Mouse (Mus musculus): ENCODE measurements around the gene Hist1h1d. TPM values are rescaled to one million over a fixed set of nuclear protein-coding genes. Genes with fewer than 3 reads are reported as not detected.

The Hist1h1d gene
- polyA plus RNA-seq, 1 experiment = 0.19 TPM

Other genes starting within 250 kb of the Hist1h1d start
- 1.7 and 3.0 TPM in 2 replicates for gene Zfp322a, start 184.1 kb upstream of the Hist1h1d start, polyA plus RNA-seq (2012; rRNA removed; ENCODE audit: low replicate concordance)
- gene Abt1, start 129.4 kb upstream of the Hist1h1d start, polyA plus RNA-seq (2012; rRNA removed; ENCODE audit: low replicate concordance) = 3.0 and 4.4 TPM in 2 replicates
- gene Btn1a1, start 87.4 kb upstream of the Hist1h1d start, polyA plus RNA-seq (2012; rRNA removed; ENCODE audit: low replicate concordance) = not detected in 2 replicates
- not detected in 2 replicates for gene Btn2a2, start 64.4 kb upstream of the Hist1h1d start, polyA plus RNA-seq (2012; rRNA removed; ENCODE audit: low replicate concordance)
- gene Hist1h4h, start 22.2 kb upstream of the Hist1h1d start, polyA plus RNA-seq (2012; rRNA removed; ENCODE audit: low replicate concordance) = 57.5 and 141 TPM in 2 replicates
- 3.5 and 114 TPM in 2 replicates for gene Hist1h2af, start 19.4 kb upstream of the Hist1h1d start, polyA plus RNA-seq (2012; rRNA removed; ENCODE audit: low replicate concordance)
- 1.4 and 14.2 TPM in 2 replicates for gene Hist1h3g, start 17.8 kb upstream of the Hist1h1d start, polyA plus RNA-seq (2012; rRNA removed; ENCODE audit: low replicate concordance)
- 0.62 and 1.6 TPM in 2 replicates for gene Hist1h2bh, start 9.9 kb upstream of the Hist1h1d start, polyA plus RNA-seq (2012; rRNA removed; ENCODE audit: low replicate concordance)
- gene Hist1h3f, start 9.2 kb upstream of the Hist1h1d start, polyA plus RNA-seq (2012; rRNA removed; ENCODE audit: low replicate concordance) = 2.2 and 3.5 TPM in 2 replicates
- gene Hist1h4f, start 1.6 kb upstream of the Hist1h1d start, polyA plus RNA-seq (2012; rRNA removed; ENCODE audit: low replicate concordance) = 1.6 and 10.0 TPM in 2 replicates
- gene Hist1h3e, start 9.1 kb downstream of the Hist1h1d start, polyA plus RNA-seq (2012; rRNA removed; ENCODE audit: low replicate concordance) = 4.3 and 14.6 TPM in 2 replicates
- 0.97 and 6.5 TPM in 2 replicates for gene Hist1h2ae, start 18.0 kb downstream of the Hist1h1d start, polyA plus RNA-seq (2012; rRNA removed; ENCODE audit: low replicate concordance)
- gene Hist1h2bg, start 18.1 kb downstream of the Hist1h1d start, polyA plus RNA-seq (2012; rRNA removed; ENCODE audit: low replicate concordance) = 13.0 and 39.0 TPM in 2 replicates
- gene Hist1h2bf, start 20.9 kb downstream of the Hist1h1d start, polyA plus RNA-seq (2012; rRNA removed; ENCODE audit: low replicate concordance) = 7.1 TPM in 1 of 2 replicates, not detected in the other
- gene Hist1h2ad, start 21.1 kb downstream of the Hist1h1d start, polyA plus RNA-seq (2012; rRNA removed; ENCODE audit: low replicate concordance) = 1.2 and 2.4 TPM in 2 replicates
- gene Hist1h3d, start 22.5 kb downstream of the Hist1h1d start, polyA plus RNA-seq (2012; rRNA removed; ENCODE audit: low replicate concordance) = 3.8 and 10.6 TPM in 2 replicates
- gene Hist1h4d, start 28.3 kb downstream of the Hist1h1d start, polyA plus RNA-seq (2012; rRNA removed; ENCODE audit: low replicate concordance) = 3.8 and 10.8 TPM in 2 replicates
- 3.5 and 10.2 TPM in 2 replicates for gene Hist1h2be, start 67.9 kb downstream of the Hist1h1d start, polyA plus RNA-seq (2012; rRNA removed; ENCODE audit: low replicate concordance)
- gene Hist1h1e, start 69.3 kb downstream of the Hist1h1d start, polyA plus RNA-seq (2012; rRNA removed; ENCODE audit: low replicate concordance) = 2.3 and 5.0 TPM in 2 replicates
- 0.29 and 0.85 TPM in 2 replicates for gene Hist1h2ac, start 130.7 kb downstream of the Hist1h1d start, polyA plus RNA-seq (2012; rRNA removed; ENCODE audit: low replicate concordance)
- 245 and 394 TPM in 2 replicates for gene Hist1h2bc, start 130.9 kb downstream of the Hist1h1d start, polyA plus RNA-seq (2012; rRNA removed; ENCODE audit: low replicate concordance)
- not detected in 2 replicates for gene Hist1h1t, start 142.6 kb downstream of the Hist1h1d start, polyA plus RNA-seq (2012; rRNA removed; ENCODE audit: low replicate concordance)
- gene Hist1h4c, start 145.2 kb downstream of the Hist1h1d start, polyA plus RNA-seq (2012; rRNA removed; ENCODE audit: low replicate concordance) = 5.8 TPM in 2 replicates
- 45.6 and 144 TPM in 2 replicates for gene Hfe, start 157.6 kb downstream of the Hist1h1d start, polyA plus RNA-seq (2012; rRNA removed; ENCODE audit: low replicate concordance)
- gene Hist1h1c, start 185.5 kb downstream of the Hist1h1d start, polyA plus RNA-seq (2012; rRNA removed; ENCODE audit: low replicate concordance) = 73.0 and 92.8 TPM in 2 replicates
- gene Hist1h3c, start 192.3 kb downstream of the Hist1h1d start, polyA plus RNA-seq (2012; rRNA removed; ENCODE audit: low replicate concordance) = 0.89 and 13.7 TPM in 2 replicates
- 7.3 and 9.2 TPM in 2 replicates for gene Hist1h2bb, start 193.5 kb downstream of the Hist1h1d start, polyA plus RNA-seq (2012; rRNA removed; ENCODE audit: low replicate concordance)
- 1.4 and 13.7 TPM in 2 replicates for gene Hist1h2ab, start 197.9 kb downstream of the Hist1h1d start, polyA plus RNA-seq (2012; rRNA removed; ENCODE audit: low replicate concordance)
- gene Hist1h3b, start 199.0 kb downstream of the Hist1h1d start, polyA plus RNA-seq (2012; rRNA removed; ENCODE audit: low replicate concordance) = 2.3 and 17.2 TPM in 2 replicates
- gene Hist1h4b, start 203.8 kb downstream of the Hist1h1d start, polyA plus RNA-seq (2012; rRNA removed; ENCODE audit: low replicate concordance) = 7.7 TPM in 1 of 2 replicates, not detected in the other
- 7.6 and 9.8 TPM in 2 replicates for gene Hist1h4a, start 208.0 kb downstream of the Hist1h1d start, polyA plus RNA-seq (2012; rRNA removed; ENCODE audit: low replicate concordance)
- 1.3 and 14.9 TPM in 2 replicates for gene Hist1h3a, start 209.1 kb downstream of the Hist1h1d start, polyA plus RNA-seq (2012; rRNA removed; ENCODE audit: low replicate concordance)
- gene Hist1h1a, start 210.4 kb downstream of the Hist1h1d start, polyA plus RNA-seq (2012; rRNA removed; ENCODE audit: low replicate concordance) = 0.17 and 0.86 TPM in 2 replicates
- gene Trim38, start 216.7 kb downstream of the Hist1h1d start, polyA plus RNA-seq (2012; rRNA removed; ENCODE audit: low replicate concordance) = 0.24 TPM in 1 of 2 replicates, not detected in the other

Data from subcutaneous adipose tissue, adult 2 months (tissue).